Mouse (Mus musculus) heart, embryonic 12.5 days (tissue): Measurements from ENCODE around the gene Zscan2. TPM values are rescaled to one million over a fixed set of nuclear protein-coding genes. Genes with fewer than 3 reads are reported as not detected.
"Not testable (repeated sequence)": the region's sequence is repeated elsewhere in the genome, so short reads cannot be mapped to it uniquely, and the experiment has no call there.

Experiments used
- ATAC-seq: fragments of 200-750 bp; cut with Nextera tagmentation; 2 replicates; pipeline ENCODE4 v1.8.0; 2017; ENCODE audit warnings: moderate TSS enrichment, moderate library complexity; ENCODE audit not compliant: insufficient number of reproducible peaks, low FRiP score
- H3K27ac ChIP-seq: fragments of 300-500 bp; sonication (generic); 2 replicates; pipeline ENCODE4 v1.5.1; 2016; ENCODE audit warnings: mild to moderate bottlenecking, moderate library complexity; ENCODE audit not compliant: poor library complexity, severe bottlenecking
- H3K27me3 ChIP-seq: fragments of 300-500 bp; sonication (generic); replicated peaks from 2 replicates; pipeline ENCODE4 v1.6.1; 2016; ENCODE audit warnings: mild to moderate bottlenecking, moderate library complexity
- H3K36me3 ChIP-seq: fragments of 300-500 bp; sonication (generic); 2 replicates; pipeline ENCODE4 v1.6.1; 2016; ENCODE audit warnings: mild to moderate bottlenecking, moderate library complexity
- H3K4me1 ChIP-seq: fragments of 300-500 bp; sonication (generic); replicated peaks from 2 replicates; pipeline ENCODE4 v1.6.1; 2016; ENCODE audit warnings: mild to moderate bottlenecking
- H3K4me2 ChIP-seq: fragments of 300-500 bp; sonication (generic); 2 replicates; pipeline ENCODE4 v1.6.1; 2016; ENCODE audit warnings: mild to moderate bottlenecking, moderate library complexity
- H3K4me3 ChIP-seq: fragments of 300-500 bp; sonication (generic); 2 replicates; pipeline ENCODE4 v1.5.1; 2016; ENCODE audit warnings: mild to moderate bottlenecking
- H3K9ac ChIP-seq: fragments of 300-500 bp; sonication (generic); 2 replicates; pipeline ENCODE4 v1.6.1; 2016; ENCODE audit warnings: mild to moderate bottlenecking, moderate library complexity
- H3K9me3 ChIP-seq: fragments of 300-500 bp; sonication (generic); replicated peaks from 2 replicates; pipeline ENCODE4 v1.6.1; 2016; ENCODE audit warnings: mild to moderate bottlenecking, moderate library complexity
- WGBS: fragments of 180-500 bp; shearing (Covaris S2); methylation state at CpG from one replicate; pipeline ENCODE4 v1.1.7; 2016; 5-methylcytosine and 5-hydroxymethylcytosine counted together
- polyA plus RNA-seq: library from polyadenylated mRNA; unstranded; fragments of >200 nt; fragmentation: Nextera tagmentation; extraction: Ambion mirVana; gene quantifications from 2 replicates; pipeline ENCODE4 v1.2.1, GENCODE M21; 2016

Zscan2 gene
- polyA plus RNA-seq, 1 experiment from 2014 or later, result 2.0 TPM

DNA sequence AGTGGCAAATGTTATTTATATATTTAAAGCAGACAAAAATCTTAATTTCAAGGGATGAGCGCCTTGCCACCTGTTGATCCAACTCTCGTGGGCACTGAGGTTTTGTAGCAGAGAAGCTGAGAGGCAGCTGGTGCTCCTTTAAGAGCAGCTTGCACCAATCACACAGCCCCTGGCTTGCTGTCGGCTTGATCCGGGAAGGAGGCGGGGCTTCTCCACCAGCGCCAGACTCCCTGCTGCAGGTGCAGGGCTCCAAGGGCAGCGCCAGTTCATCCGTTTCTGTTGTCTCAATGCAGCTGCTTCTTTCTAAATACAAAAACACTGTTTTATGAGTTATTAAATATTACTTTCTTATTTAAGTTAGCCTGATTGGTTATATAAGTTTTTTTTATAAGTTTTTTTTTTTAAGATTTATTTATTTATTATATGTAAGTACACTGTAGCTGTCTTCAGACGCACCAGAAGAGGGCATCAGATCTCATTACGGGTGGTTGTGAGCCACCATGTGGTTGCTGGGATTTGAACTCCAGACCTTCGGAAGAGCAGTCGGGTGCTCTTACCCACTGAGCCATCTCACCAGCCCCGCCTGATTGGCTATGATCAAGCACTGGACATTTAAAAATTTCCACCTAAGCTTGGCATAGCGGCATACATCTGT lies 27.6 kb upstream of the Zscan2 start:
- H3K27me3 ChIP-seq, H3K4me3 ChIP-seq, H3K27ac ChIP-seq, H3K9me3 ChIP-seq, H3K36me3 ChIP-seq, H3K9ac ChIP-seq: not testable (repeated sequence)
- ATAC-seq, result peak; percentile 58; the same call in 1 of the 2 replicates
- WGBS, result 11% methylated on average over 14 of the region's 14 CpGs
- Histone ChIP-seq H3K4me1 (peaks cover 12% of the 10 kb centered on the region), H3K4me2 (peak overlapping the region; percentile 32)

DNA sequence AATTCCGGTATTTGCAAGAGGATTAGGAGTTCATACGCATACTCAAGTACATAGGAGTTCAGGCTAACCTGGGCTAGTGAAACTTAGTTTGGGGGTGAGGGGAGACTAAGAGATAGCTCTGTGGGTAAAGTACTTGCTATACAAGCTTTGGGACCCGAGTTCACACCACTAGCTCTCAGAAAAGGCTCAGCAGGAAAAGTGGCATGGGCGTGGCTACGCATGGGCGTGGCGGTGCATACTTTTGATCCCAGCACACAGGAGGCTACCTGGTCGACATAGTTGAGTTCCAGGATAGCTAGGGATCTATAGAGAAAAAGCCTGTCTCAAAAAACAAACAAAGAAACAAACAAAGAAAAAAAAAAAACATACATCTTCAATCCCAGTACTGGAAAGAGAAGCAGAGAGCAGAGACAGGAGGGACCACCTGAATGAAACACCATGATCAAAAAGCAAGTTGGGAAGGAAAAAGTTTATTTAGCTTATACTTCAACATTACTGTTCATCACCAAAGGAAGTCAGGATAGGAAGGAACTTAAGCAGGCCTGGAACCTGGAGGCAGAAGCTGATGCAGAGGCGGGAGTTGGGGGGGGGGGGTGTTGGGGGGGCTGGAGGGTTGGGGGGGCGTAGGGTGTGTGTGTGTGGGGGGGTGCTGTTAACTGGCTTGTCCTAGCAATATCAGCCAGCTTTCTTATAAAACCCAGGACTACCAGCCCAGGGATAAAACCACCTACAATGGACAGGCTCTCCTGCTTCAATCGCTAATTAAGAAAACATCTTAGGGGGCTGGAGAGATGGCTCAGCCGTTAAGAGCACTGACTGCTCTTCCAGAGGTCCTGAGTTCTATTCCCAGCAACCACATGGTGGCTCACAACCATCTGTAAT lies 26.8 kb upstream of the Zscan2 start:
- Histone ChIP-seq H3K4me2 (no peak overlapping the region), H3K4me3 (no peak overlapping the region), H3K27ac (no peak overlapping the region), H3K9ac (no peak overlapping the region), H3K27me3 (no peaks in the 10 kb centered on the region), H3K4me1 (peaks cover 10% of the 10 kb centered on the region), H3K9me3 (no peaks in the 10 kb centered on the region), H3K36me3 (no peaks in the 10 kb centered on the region)
- no peak for ATAC-seq
- 31% methylated on average over 12 of the region's 12 CpGs for WGBS

DNA sequence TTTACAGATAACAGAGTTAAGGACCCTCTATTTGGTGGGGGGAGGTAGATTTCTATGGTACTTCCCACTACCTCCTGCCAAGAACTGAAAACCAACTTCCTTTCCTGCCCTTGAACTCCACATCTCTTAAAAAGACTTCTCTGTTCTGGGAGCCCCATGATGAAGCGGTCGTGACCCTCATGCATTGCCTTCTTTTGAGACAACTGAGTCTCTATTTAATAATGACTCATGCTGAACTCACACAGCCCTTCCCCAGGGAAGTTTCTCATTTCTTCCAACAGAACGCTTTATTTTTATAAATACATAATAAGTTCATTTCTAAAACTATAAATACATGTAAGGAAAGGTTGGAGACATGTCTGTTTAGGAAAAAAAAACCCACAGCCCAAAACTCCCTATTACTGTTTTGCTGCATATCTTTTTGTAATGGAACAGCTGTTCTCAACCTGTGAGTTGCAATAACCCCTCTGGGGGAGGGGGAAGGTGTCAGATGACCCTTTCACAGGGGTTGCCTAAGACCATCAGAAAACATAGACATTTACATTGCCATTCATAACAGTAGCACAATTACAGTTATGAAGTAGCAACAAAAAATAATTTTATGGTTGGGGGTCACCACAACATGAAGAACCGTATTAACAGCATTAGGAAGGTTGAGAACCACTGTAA lies 24.6 kb upstream of the Zscan2 start:
- Histone ChIP-seq H3K4me2 (no peak overlapping the region), H3K36me3 (no peaks in the 10 kb centered on the region), H3K27ac (no peak overlapping the region), H3K9me3 (no peaks in the 10 kb centered on the region), H3K4me1 (peaks cover 6% of the 10 kb centered on the region), H3K4me3 (no peak overlapping the region), H3K9ac (no peak overlapping the region), H3K27me3 (no peaks in the 10 kb centered on the region)
- ATAC-seq, result no peak
- 68% methylated on average over 4 of the region's 4 CpGs for WGBS

DNA sequence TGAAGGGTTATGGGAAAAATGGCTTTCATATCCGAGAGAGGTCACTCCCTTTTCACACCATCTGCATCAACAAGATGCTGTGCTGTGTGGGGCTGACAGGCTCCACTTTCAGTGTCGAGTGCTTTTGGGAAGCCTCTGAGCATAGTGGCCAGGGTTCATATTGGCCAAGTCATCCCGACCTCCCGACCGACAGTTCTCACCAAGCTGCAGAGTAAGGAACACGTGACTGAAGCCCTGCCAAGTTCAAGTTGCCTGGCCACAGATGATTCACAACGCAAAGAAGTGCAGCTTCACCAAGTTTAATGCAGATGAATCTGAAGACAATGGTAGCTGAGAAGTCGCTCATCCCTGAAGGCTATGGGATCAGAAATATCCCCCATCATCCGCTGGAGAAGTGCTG lies 23.0 kb upstream of the Zscan2 start:
- Histone ChIP-seq H3K27ac (no peak overlapping the region), H3K36me3 (no peaks in the 10 kb centered on the region), H3K4me1 (peaks cover 3% of the 10 kb centered on the region), H3K4me2 (no peak overlapping the region), H3K4me3 (no peak overlapping the region), H3K9me3 (no peaks in the 10 kb centered on the region), H3K9ac (no peak overlapping the region), H3K27me3 (no peaks in the 10 kb centered on the region)
- WGBS, result 39% methylated on average over 9 of the region's 9 CpGs
- ATAC-seq, result no peak

DNA sequence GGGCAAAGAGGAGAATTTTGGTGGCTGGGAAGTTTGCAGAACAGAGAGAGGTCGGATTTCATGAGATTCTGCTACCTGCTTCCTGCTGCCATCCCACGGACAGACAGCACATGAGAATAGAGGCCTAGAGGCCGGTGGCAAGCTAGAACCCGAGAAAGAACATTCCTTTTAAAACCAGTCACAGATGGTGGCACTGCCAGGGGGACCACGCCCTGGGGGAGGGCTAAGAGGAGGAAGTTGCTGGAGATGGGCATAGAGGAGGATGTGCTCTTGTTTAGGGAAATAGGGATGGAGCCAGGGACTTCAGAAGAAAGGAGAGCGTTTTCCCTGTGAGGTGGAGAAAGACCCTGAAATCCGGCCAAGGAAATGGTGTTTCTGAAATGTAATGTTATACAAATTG lies 22.5 kb upstream of the Zscan2 start:
- no peak overlapping the region for H3K9ac ChIP-seq
- WGBS, result 38% methylated on average over 7 of the region's 7 CpGs
- no peak for ATAC-seq

DNA sequence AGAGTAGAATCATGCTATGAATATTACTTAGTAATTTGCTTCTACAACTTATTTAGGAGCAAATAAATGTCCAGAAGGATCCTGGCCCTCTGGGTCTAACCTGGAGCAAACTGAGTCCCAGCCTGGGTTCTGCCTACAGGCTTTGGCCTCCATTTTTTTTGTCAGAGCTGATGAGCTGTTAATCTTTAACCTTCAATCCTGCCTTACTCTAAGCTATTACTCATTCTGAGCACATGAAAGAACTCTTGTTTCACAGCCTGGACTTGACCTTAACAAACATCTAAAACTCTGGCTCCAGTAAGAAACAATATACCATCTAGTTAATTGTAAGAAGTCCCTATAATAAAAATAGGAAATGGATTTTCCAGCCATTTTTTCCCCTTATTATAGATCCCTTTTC lies 21.0 kb upstream of the Zscan2 start:
- ATAC-seq, result no peak
- Histone ChIP-seq H3K27ac (no peak overlapping the region), H3K4me1 (peaks cover 3% of the 10 kb centered on the region; the same call in 1 of the 2 replicates), H3K9ac (no peak overlapping the region), H3K4me2 (no peak overlapping the region), H3K27me3 (no peaks in the 10 kb centered on the region), H3K4me3 (no peak overlapping the region), H3K9me3 (no peaks in the 10 kb centered on the region), H3K36me3 (no peaks in the 10 kb centered on the region)

More for the DNA sequence above, 22.5 kb upstream of the Zscan2 start:
- Histone ChIP-seq H3K9me3 (no peaks in the 10 kb centered on the region), H3K4me2 (no peak overlapping the region), H3K4me3 (no peak overlapping the region), H3K27ac (no peak overlapping the region), H3K4me1 (peaks cover 3% of the 10 kb centered on the region; the same call in 1 of the 2 replicates), H3K36me3 (no peaks in the 10 kb centered on the region), H3K27me3 (no peaks in the 10 kb centered on the region)

DNA sequence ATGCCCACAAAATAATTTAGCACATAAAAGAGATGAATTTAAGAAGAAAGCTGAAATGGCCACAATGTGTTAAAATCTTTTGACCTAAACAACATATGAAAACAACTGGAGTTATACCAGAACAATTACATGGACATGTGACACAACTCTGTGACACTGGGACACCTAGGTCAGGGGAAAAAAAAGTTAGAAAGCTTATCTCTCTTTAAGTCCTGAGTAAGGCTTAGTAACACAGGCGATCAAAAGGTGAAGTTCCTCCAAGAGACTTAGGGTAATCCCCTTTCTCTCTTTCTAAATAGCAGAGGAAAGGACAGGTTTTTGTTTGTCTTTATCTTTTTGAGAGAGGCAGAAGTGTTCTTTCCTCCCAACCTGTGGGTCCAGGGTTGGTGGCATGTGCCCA lies 20.5 kb upstream of the Zscan2 start:
- Histone ChIP-seq H3K36me3 (no peaks in the 10 kb centered on the region), H3K27ac (no peak overlapping the region), H3K9ac (no peak overlapping the region), H3K27me3 (no peaks in the 10 kb centered on the region), H3K4me3 (no peak overlapping the region), H3K9me3 (no peaks in the 10 kb centered on the region), H3K4me2 (no peak overlapping the region), H3K4me1 (peaks cover 3% of the 10 kb centered on the region; the same call in 1 of the 2 replicates)
- WGBS, result 34% methylated on average over 1 of the region's 1 CpGs
- ATAC-seq, result no peak

DNA sequence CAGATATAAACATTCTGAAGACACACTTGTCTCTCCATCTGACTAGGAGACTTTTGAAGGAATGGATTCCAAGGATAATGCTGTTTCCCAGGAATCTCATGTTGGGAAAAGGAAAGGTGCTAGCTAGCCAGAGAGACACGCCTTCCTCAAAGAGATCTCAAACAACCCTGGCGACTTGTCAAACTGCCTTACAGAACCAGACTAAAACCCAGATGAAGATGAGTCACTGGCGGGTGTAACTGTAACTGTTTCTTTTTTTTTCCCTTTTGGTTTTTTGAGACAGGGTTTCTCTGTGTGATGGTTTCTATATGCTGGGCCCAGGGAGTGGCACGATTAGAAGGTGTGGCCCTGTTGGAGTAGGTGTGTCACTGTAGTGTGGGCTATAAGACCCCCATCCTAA lies 19.8 kb upstream of the Zscan2 start:
- Histone ChIP-seq H3K4me3 (no peak overlapping the region), H3K27me3 (no peaks in the 10 kb centered on the region), H3K9me3 (no peaks in the 10 kb centered on the region), H3K36me3 (no peaks in the 10 kb centered on the region), H3K4me2 (no peak overlapping the region), H3K4me1 (no peaks in the 10 kb centered on the region), H3K9ac (no peak overlapping the region), H3K27ac (no peak overlapping the region)
- WGBS, result 71% methylated on average over 4 of the region's 4 CpGs
- ATAC-seq, result no peak

DNA sequence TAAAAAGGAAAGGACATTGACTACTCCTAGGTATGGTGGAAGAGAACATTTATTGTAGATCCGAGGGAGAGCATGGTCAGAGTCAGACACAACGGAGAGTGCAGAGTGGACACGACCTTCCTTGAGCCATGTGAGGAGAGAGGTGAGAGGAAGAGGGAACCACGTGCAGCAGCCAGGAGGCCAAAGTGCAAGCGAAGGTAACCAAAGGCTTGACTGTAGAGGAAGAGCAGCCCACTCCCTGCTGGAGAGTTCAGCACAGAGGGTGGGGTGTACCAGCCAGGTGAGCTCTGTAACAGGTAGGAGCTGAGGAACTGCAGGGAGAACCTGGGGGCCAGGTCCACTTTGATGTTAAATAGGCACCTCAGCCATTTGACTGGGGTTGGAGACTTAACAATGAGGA lies 18.6 kb upstream of the Zscan2 start:
- WGBS, result 64% methylated on average over 5 of the region's 5 CpGs
- Histone ChIP-seq H3K9me3 (no peaks in the 10 kb centered on the region), H3K36me3 (no peaks in the 10 kb centered on the region), H3K4me3 (no peak overlapping the region), H3K9ac (no peak overlapping the region), H3K27ac (no peak overlapping the region), H3K4me2 (no peak overlapping the region), H3K4me1 (no peaks in the 10 kb centered on the region), H3K27me3 (no peaks in the 10 kb centered on the region)
- ATAC-seq, result no peak

DNA sequence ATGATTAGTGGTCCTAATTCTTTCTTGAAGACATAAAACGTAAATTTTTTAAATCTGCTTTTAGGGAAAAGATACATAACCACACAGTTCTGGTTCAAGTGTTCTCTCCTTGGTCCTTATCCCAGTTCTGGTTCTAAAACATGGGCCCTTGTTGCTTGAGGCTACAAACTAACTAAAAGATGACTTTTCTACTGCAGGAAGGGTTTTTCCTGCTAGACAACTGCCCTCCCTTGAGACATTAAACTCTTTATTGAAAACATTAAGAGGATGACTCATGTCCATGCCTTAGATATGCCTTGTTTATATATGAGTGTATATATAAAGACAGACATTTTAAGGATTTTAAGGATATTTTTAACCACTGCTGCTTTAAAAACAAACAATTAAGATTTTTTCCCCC lies 17.5 kb upstream of the Zscan2 start:
- no peak for ATAC-seq
- H3K9ac ChIP-seq, result no peak overlapping the region
- WGBS, result 76% methylated on average over 1 of the region's 1 CpGs
- H3K36me3 ChIP-seq, result no peaks in the 10 kb centered on the region
- no peaks in the 10 kb centered on the region for H3K27me3 ChIP-seq
- H3K4me2 ChIP-seq, result no peak overlapping the region
- no peaks in the 10 kb centered on the region for H3K9me3 ChIP-seq
- H3K4me3 ChIP-seq, result no peak overlapping the region
- no peaks in the 10 kb centered on the region for H3K4me1 ChIP-seq
- no peak overlapping the region for H3K27ac ChIP-seq

DNA sequence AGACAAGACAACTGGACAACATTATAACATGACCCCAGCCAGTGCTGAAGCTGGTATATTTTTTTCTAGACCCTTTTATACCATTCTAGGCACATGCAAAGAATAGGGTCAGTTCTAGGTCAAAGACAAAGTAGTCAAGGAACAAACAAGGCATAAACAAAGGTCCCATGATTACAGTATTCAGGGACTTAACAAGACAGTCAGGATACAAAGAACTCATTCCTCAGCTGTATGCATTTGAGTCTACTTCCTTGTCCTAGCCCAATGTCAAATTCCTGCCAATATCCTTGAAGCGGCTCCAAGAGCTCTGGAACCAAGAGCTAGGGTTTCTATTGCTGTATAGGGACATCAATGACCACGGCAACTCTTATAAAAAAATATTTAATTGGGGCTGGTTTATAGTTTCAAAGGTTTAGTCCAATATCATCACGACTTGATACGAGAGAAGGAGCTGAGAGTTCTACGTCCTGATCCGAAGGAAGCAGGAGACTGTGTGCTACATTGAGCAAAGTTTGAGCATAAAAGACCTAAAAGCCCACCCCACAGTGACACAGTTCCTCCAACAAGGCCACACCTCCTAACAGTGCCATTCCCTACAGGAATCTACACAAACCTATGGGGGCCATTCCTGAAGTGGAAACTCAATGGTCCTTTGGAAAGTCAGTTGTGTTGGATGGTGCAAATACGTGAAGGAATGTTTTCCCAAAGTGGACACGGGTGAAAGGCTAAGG lies 16.6 kb upstream of the Zscan2 start:
- no peak for ATAC-seq
- no peak overlapping the region for H3K9ac ChIP-seq
- 87% methylated on average over 8 of the region's 8 CpGs for WGBS
- no peaks in the 10 kb centered on the region for H3K36me3 ChIP-seq
- no peaks in the 10 kb centered on the region for H3K27me3 ChIP-seq
- no peak overlapping the region for H3K4me3 ChIP-seq
- H3K9me3 ChIP-seq, result no peaks in the 10 kb centered on the region
- H3K4me1 ChIP-seq, result peaks cover under 1% of the 10 kb centered on the region; the same call in 1 of the 2 replicates
- H3K4me2 ChIP-seq, result no peak overlapping the region
- no peak overlapping the region for H3K27ac ChIP-seq
